Mouse (Mus musculus) limb, embryonic 13.5 days (tissue): Measurements from ENCODE around the gene Tfb2m. TPM values are rescaled to one million over a fixed set of nuclear protein-coding genes. Genes with fewer than 3 reads are reported as not detected.

Source experiments
- ATAC-seq: fragments of 200-750 bp; cut with Nextera tagmentation; 2 replicates; pipeline ENCODE4 v1.8.0; 2017; ENCODE audit warnings: low read depth, moderate number of reproducible peaks, moderate TSS enrichment; ENCODE audit not compliant: low FRiP score
- H3K27ac ChIP-seq: fragments of 300-500 bp; sonication (generic); 2 replicates; pipeline ENCODE4 v1.5.1; 2015; ENCODE audit warnings: inconsistent platforms, mild to moderate bottlenecking, moderate library complexity
- H3K27me3 ChIP-seq: fragments of 300-500 bp; sonication (generic); 2 replicates; pipeline ENCODE4 v1.6.1; 2015; ENCODE audit warnings: mild to moderate bottlenecking, inconsistent platforms
- H3K36me3 ChIP-seq: fragments of 300-500 bp; sonication (generic); 2 replicates; pipeline ENCODE4 v1.6.1; 2015; ENCODE audit warnings: inconsistent platforms, mild to moderate bottlenecking, moderate library complexity
- H3K4me1 ChIP-seq: fragments of 300-500 bp; sonication (generic); 2 replicates; pipeline ENCODE4 v1.6.1; 2015; ENCODE audit warnings: inconsistent platforms
- H3K4me2 ChIP-seq: fragments of 300-500 bp; sonication (generic); replicated peaks from 2 replicates; pipeline ENCODE4 v1.6.1; 2015; ENCODE audit warnings: inconsistent platforms, mild to moderate bottlenecking, moderate library complexity
- H3K4me3 ChIP-seq: fragments of 300-500 bp; sonication (generic); 2 replicates; pipeline ENCODE4 v1.5.1; 2015; ENCODE audit warnings: moderate library complexity, mild to moderate bottlenecking, inconsistent platforms
- H3K9ac ChIP-seq: fragments of 300-500 bp; sonication (generic); 2 replicates; pipeline ENCODE4 v1.6.1; 2015; ENCODE audit warnings: mild to moderate bottlenecking, inconsistent platforms
- H3K9me3 ChIP-seq: fragments of 300-500 bp; sonication (generic); 2 replicates; pipeline ENCODE4 v1.6.1; 2016; ENCODE audit warnings: inconsistent platforms
- WGBS: fragments of 180-500 bp; shearing (Covaris S2); methylation state at CpG from one replicate; pipeline ENCODE4 v1.1.7; 2015; 5-methylcytosine and 5-hydroxymethylcytosine counted together
- polyA plus RNA-seq: library from polyadenylated mRNA; unstranded; fragments of >200 nt; fragmentation: Nextera tagmentation; extraction: Ambion mirVana; gene quantifications from 2 replicates; pipeline ENCODE4 v1.2.1, GENCODE M21; 2015

Tfb2m gene
- polyA plus RNA-seq, 1 experiment from 2014 or later: 32.0 TPM

DNA sequence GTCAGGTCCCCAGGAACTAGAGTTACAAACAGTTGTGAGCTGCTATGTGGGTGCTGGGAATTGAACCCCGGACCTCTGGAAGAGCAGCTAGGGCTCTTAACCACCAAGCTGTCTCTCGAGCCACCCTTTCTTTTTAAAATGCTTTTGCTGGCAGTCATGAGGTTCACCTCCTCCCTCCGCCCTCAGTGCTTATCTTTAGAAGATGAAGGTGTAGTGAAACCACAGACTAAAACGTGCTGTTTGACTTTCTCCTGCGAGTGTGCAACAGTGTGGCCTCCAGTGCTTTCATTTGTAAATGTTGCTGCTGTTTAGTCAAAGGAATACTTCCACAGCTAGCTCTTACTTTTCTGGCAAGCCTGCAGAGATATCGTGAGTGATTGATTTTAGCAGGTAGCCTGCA, 32.6 kb upstream of the Tfb2m start:
- peaks cover 24% of the 10 kb centered on the region for H3K4me1 ChIP-seq
- no peak for ATAC-seq
- no peaks in the 10 kb centered on the region for H3K27me3 ChIP-seq
- 81% methylated on average over 6 of the region's 6 CpGs for WGBS
- no peak overlapping the region for H3K4me3 ChIP-seq
- H3K9ac ChIP-seq: no peak overlapping the region
- H3K4me2 ChIP-seq: no peak overlapping the region
- peaks cover 8% of the 10 kb centered on the region for H3K36me3 ChIP-seq
- no peaks in the 10 kb centered on the region for H3K9me3 ChIP-seq
- H3K27ac ChIP-seq: no peak overlapping the region

DNA sequence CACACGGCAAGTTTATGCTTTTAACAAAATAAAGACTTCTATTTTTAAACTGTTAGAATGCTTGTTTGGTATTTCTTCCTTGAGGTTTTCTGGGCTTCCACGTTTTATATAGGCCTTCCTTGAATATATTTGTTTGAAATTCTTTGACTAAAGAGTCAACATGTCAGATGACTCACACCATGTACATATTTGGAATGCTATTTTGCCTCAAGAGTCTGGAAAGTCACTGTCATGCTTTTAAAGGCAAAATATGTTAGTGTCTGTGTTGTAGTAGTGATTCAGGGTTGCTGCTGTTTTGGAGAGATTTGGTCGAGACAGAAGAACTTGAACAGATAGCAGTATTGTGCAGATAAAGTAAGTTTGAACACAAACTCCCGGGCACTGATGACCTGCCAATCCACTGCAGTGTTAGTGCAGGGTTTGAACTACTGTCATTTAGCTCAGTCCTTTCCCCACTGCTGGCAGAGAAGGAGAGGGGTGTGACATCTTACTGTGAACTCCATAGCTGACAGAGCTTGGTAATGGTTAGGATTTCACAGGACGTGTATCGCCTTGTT, 27.7 kb upstream of the Tfb2m start:
- H3K9ac ChIP-seq: no peak overlapping the region
- H3K4me3 ChIP-seq: no peak overlapping the region
- H3K27me3 ChIP-seq: no peaks in the 10 kb centered on the region
- H3K4me2 ChIP-seq: no peak overlapping the region
- peaks cover 15% of the 10 kb centered on the region for H3K4me1 ChIP-seq
- no peaks in the 10 kb centered on the region for H3K36me3 ChIP-seq
- H3K27ac ChIP-seq: no peak overlapping the region; the same call in 1 of the 2 replicates
- WGBS: 77% methylated on average over 6 of the region's 6 CpGs
- ATAC-seq: no peak
- no peaks in the 10 kb centered on the region for H3K9me3 ChIP-seq

DNA sequence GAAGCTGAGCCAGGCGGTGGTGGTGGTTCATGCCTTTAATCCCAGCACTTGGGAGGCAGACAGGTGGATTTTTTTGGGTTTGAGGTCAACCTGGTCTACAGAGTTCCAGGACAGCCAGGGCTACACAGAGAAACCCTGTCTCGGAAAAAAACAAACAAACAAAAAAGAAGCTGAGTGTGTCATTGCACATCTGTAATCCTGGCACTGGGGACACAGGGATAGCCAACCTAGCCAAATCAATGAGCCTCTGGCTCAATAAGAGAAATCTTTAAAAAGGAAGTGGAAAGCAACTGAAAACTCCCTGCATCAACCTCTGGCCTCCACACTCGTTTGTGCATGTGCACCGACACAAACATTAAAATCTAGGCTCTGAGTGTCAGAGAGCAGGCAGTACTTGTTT, 25.6 kb upstream of the Tfb2m start:
- no peaks in the 10 kb centered on the region for H3K36me3 ChIP-seq
- WGBS: 76% methylated on average over 4 of the region's 4 CpGs
- no peak overlapping the region for H3K4me3 ChIP-seq
- H3K9me3 ChIP-seq: no peaks in the 10 kb centered on the region
- H3K4me2 ChIP-seq: no peak overlapping the region
- H3K9ac ChIP-seq: no peak overlapping the region
- H3K27ac ChIP-seq: no peak overlapping the region
- no peaks in the 10 kb centered on the region for H3K27me3 ChIP-seq
- H3K4me1 ChIP-seq: peaks cover 29% of the 10 kb centered on the region
- ATAC-seq: no peak

DNA sequence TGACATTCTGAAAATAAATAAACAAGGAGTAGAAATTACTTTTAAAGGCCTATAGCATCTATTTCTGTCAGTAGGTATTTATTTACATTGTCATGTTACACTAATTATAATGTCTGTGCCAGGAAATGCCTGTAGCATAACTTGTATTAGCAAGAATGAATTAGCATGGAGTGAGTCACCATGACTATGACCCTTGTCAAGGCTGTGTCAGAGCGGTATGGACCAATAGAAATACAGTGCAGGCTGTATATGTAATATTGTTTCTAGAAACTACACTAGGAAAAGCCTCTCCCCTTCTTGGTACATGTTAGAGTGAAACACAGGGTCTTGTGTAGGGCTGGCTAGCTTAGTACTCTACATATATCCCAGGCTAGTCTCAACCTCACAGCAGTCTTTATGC, 24.4 kb upstream of the Tfb2m start:
- H3K4me3 ChIP-seq: no peak overlapping the region
- H3K9ac ChIP-seq: no peak overlapping the region
- no peaks in the 10 kb centered on the region for H3K9me3 ChIP-seq
- ATAC-seq: no peak
- 90% methylated on average over 1 of the region's 1 CpGs for WGBS
- H3K27ac ChIP-seq: no peak overlapping the region
- no peaks in the 10 kb centered on the region for H3K36me3 ChIP-seq
- no peaks in the 10 kb centered on the region for H3K27me3 ChIP-seq
- H3K4me1 ChIP-seq: peaks cover 29% of the 10 kb centered on the region
- H3K4me2 ChIP-seq: no peak overlapping the region

DNA sequence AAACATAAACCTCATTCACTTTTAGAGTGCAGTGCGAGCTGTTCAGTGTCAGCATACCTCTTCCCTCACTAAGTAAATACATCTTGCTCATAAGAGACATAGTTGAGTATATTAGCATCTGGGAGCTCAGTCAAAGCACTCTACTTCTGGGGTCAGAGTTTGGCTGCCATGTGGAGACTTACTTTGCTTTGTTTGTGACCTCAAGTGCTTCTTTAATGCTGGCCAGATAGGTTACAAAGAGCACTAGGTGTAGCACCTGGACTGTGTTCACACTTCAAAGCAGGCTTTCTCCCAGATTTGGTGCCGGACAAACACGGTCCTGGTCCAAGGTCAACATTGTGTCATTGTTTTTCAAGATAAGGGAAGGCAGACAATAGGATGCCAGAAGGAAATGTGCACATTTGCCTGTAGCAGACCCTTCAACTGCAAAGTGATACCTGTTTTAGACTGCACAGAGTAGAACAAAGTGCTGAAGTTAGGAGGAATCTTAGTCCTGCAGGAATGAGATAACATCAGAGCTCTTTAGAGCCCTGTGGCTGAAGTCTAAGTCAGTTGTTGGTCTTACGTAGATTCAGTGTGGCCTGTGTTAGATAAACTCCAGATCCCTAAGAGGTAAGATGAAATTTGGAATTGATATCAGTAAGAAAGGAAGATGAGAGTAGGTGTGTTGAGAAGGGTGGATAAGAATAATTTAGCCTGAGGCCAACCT, 22.8 kb upstream of the Tfb2m start:
- Histone ChIP-seq H3K27ac (no peak overlapping the region), H3K9me3 (no peaks in the 10 kb centered on the region), H3K27me3 (no peaks in the 10 kb centered on the region), H3K36me3 (no peaks in the 10 kb centered on the region), H3K4me1 (peaks cover 24% of the 10 kb centered on the region), H3K4me2 (no peak overlapping the region), H3K4me3 (no peak overlapping the region), H3K9ac (no peak overlapping the region)
- no peak for ATAC-seq
- WGBS: 69% methylated on average over 4 of the region's 4 CpGs

DNA sequence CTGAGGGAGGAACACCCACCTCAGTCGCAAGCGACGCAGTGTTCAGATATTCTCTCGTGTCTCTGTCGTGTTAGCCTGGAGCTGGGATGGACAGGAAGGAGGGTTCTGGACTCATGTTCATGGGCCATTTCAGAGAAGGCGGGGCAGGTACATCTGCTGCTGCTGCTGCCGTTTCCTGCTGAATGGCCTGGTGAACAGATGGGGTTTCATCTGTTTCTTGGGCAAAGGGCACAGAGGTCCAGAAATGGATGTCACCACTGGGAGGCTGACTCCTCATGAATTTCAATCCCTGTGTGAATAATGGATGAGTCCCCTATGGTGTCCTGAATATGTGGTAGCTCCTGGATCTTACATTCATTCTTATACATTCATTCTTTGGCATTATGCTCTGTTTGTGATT, 21.5 kb upstream of the Tfb2m start:
- no peak overlapping the region for H3K4me2 ChIP-seq
- H3K9me3 ChIP-seq: no peaks in the 10 kb centered on the region
- no peaks in the 10 kb centered on the region for H3K36me3 ChIP-seq
- 63% methylated on average over 7 of the region's 7 CpGs for WGBS
- H3K4me1 ChIP-seq: peaks cover 31% of the 10 kb centered on the region
- ATAC-seq: no peak
- no peaks in the 10 kb centered on the region for H3K27me3 ChIP-seq
- no peak overlapping the region for H3K4me3 ChIP-seq
- H3K9ac ChIP-seq: no peak overlapping the region
- H3K27ac ChIP-seq: no peak overlapping the region

DNA sequence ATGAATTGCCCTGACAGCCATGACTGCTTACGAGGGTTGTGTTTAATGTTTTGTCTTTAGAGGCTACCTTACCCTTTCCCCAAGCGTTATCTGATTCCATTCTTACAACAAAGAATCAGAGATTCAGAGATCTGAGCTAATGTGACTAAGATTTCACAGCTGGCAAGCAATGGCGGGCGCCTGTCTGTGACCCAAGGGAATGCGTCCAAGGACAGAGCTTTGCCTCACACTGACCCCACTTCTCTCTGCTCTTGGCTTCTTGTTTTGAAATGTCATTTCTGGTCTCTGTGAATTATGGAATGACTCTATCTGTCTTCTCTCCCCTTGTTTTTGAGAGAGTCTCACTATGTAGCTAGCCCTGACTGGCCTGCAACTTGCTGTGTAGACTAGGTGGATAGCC, 17.9 kb upstream of the Tfb2m start:
- no peaks in the 10 kb centered on the region for H3K27me3 ChIP-seq
- H3K4me1 ChIP-seq: peaks cover 34% of the 10 kb centered on the region
- H3K27ac ChIP-seq: no peak overlapping the region
- no peak for ATAC-seq
- H3K36me3 ChIP-seq: no peaks in the 10 kb centered on the region
- 83% methylated on average over 5 of the region's 5 CpGs for WGBS
- no peaks in the 10 kb centered on the region for H3K9me3 ChIP-seq
- H3K9ac ChIP-seq: no peak overlapping the region
- H3K4me3 ChIP-seq: no peak overlapping the region
- no peak overlapping the region for H3K4me2 ChIP-seq

DNA sequence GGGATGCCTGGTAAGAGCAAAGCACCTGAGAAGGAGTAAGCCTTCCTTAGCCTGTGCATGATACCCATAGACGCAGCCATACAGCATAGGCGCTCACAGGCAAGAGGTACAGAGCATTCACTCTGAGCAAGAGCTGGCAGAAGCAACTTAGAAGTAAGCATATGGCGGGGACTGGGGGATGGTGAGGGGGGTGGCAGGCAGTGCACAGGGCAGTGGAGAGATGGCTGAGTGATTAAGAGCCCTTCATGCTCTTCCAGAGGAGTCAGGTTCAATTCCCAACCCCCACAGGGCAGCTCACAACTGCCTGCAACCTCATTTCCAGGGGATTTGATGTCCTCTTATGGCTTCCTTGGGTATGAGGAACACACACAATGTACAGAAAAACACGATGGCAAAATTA, 17.1 kb upstream of the Tfb2m start:
- H3K4me1 ChIP-seq: peaks cover 26% of the 10 kb centered on the region
- no peaks in the 10 kb centered on the region for H3K9me3 ChIP-seq
- H3K9ac ChIP-seq: no peak overlapping the region
- no peaks in the 10 kb centered on the region for H3K36me3 ChIP-seq
- no peak overlapping the region for H3K4me3 ChIP-seq
- H3K27me3 ChIP-seq: no peaks in the 10 kb centered on the region
- H3K4me2 ChIP-seq: no peak overlapping the region
- H3K27ac ChIP-seq: no peak overlapping the region
- 80% methylated on average over 4 of the region's 4 CpGs for WGBS
- ATAC-seq: no peak

DNA sequence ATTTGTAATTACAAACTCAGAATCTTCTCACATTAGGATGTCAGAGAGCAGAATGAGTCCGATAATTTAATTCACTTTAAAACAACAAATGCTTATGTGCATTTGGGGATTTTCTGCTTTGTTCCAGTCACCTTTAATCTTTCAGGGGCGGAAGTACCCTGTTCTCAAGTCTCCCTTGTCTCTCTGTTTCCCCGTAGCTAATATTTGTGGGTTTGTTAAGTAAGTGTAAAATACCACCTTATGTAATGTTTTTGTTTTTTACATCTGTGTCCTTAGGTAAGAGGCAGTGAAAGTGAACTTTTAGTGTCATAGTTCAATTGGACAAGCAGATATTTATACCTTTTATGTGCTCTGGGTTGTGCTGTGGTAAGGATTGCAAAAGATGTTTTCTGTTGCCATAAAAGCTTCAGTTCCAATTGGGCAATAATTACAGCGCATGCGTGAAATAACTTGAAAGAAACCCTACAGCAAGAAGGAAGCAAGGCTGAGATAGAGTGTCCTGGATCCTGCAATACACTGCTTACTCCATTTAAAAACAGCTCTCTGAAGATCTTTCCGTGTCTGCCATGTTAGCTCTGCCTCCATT, 14.9 kb upstream of the Tfb2m start:
- WGBS: 83% methylated on average over 6 of the region's 6 CpGs
- ATAC-seq: no peak
- Histone ChIP-seq H3K4me1 (peaks cover 18% of the 10 kb centered on the region), H3K27me3 (no peaks in the 10 kb centered on the region), H3K4me2 (no peak overlapping the region), H3K9ac (no peak overlapping the region), H3K9me3 (no peaks in the 10 kb centered on the region), H3K4me3 (no peak overlapping the region), H3K27ac (no peak overlapping the region), H3K36me3 (no peaks in the 10 kb centered on the region)

DNA sequence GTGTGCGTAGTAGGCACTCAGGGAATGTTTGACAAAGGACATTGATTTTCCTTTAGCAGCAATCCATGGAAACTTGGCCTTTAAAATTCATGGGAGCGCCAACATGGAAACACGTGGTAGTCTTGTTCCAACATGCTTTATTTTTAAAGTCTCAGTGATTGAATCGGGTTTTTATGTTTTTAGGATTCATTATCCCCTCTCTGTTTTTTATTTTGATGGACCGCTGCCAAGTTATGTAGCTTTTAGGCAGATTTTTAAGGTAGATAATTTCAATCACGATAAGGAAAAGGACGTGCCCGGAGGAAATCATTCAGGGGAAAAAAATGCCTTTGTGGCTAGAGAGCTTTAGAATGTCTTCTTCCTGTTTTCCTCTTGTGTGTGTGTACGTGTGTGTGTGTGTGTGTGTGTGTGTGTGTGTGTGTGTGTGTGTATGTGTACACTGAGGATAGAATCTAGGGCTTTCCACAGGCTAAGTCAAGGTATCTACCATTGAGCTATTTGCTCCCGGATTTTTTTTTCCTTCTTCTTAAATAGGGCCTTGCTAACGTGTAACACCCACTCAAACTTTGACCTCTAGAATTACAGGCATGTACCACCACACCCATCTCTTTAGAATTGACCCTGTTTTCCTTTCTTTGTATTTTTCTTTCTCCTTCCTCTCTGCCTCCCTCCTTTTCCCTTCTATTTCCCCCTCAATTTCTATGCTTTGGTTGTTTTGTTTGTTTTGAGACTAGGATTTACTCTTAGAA, 13.6 kb upstream of the Tfb2m start:
- H3K9me3 ChIP-seq: no peaks in the 10 kb centered on the region
- no peaks in the 10 kb centered on the region for H3K27me3 ChIP-seq
- H3K4me1 ChIP-seq: peaks cover 18% of the 10 kb centered on the region
- H3K9ac ChIP-seq: no peak overlapping the region
- 70% methylated on average over 11 of the region's 11 CpGs for WGBS
- H3K4me3 ChIP-seq: no peak overlapping the region
- ATAC-seq: no peak
- peak overlapping the region; percentile 39; the same call in 1 of the 2 replicates for H3K27ac ChIP-seq
- H3K36me3 ChIP-seq: no peaks in the 10 kb centered on the region
- no peak overlapping the region for H3K4me2 ChIP-seq

DNA sequence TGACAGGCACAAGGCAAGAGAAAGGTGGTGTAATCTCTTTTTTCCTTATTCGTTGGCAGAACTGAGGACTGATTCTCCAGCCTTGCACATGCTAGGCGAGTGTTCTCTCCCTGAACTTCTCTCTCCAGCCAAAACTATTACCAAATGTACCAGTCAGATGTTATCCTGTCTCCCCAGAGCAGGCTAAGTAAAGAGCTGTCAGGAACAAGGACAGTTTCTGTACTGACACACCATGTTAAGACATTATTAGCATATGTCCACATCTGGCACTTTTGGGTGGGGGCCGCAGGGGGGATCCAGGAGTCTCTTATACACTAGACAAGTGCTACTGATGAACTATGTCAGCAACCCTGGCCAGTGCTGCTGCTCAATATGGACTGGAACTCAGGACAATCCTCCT, 10.9 kb upstream of the Tfb2m start:
- Histone ChIP-seq H3K4me2 (no peak overlapping the region), H3K4me3 (no peak overlapping the region), H3K36me3 (no peaks in the 10 kb centered on the region), H3K27me3 (no peaks in the 10 kb centered on the region), H3K9ac (no peak overlapping the region), H3K4me1 (peaks cover 5% of the 10 kb centered on the region; the same call in 1 of the 2 replicates), H3K9me3 (no peaks in the 10 kb centered on the region), H3K27ac (no peak overlapping the region)
- ATAC-seq: no peak
- 91% methylated on average over 3 of the region's 3 CpGs for whole genome bisulfite sequencing

DNA sequence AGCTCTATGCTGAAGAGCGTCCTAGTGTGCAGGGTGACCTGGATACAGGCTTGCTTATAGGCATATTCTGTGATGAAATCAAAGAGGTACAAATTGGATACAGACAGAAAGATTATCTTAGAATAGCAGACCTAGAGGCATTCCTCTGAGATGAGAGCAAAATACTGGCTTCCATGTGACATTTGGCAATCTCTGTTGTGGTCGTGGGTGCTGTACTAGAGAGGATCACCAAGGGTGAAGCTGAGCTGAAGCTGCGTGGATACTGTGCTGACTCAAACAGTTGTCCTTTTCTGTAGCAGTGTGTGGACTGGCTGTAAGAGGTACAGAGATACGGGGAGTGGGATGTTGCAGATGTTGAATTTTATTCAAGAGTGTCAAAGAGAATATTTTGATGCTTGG, 7.9 kb upstream of the Tfb2m start:
- no peaks in the 10 kb centered on the region for H3K27me3 ChIP-seq
- no peak overlapping the region for H3K4me3 ChIP-seq
- WGBS: 81% methylated on average over 4 of the region's 4 CpGs
- H3K9me3 ChIP-seq: no peaks in the 10 kb centered on the region
- no peak overlapping the region for H3K4me2 ChIP-seq
- no peaks in the 10 kb centered on the region for H3K36me3 ChIP-seq
- H3K27ac ChIP-seq: no peak overlapping the region
- H3K4me1 ChIP-seq: no peaks in the 10 kb centered on the region
- ATAC-seq: no peak
- H3K9ac ChIP-seq: no peak overlapping the region
